Mouse (Mus musculus) heart, adult 2 months (tissue): Measurements from ENCODE around the gene Arhgap42.

Source experiments
- CTCF ChIP-seq: fragments of 200-600 bp; IDR thresholded peaks from 2 replicates; pipeline ENCODE4 v1.8.1; 2022; ENCODE audit warnings: antibody characterized with exemption, mild to moderate bottlenecking, moderate library complexity
- EP300 ChIP-seq: fragments of 200-500 bp; IDR thresholded peaks from 2 replicates; pipeline ENCODE4 v1.6.1; 2011; ENCODE audit warnings: low read depth, low read length, control low read depth; ENCODE audit not compliant: insufficient read depth
- POLR2A ChIP-seq: fragments of 200-500 bp; IDR thresholded peaks from 2 replicates; pipeline ENCODE4 v1.6.1; 2011; ENCODE audit warnings: mild to moderate bottlenecking, low read depth, low read length, control low read depth; ENCODE audit not compliant: insufficient read depth

- TF ChIP-seq POLR2A = no peak
- no peak for TF ChIP-seq CTCF
- TF ChIP-seq EP300 = no peak
Observed at GRCm38 (mm10) chr9:9218301-9218700, 20.6 kb downstream of the Arhgap42 start.
